12 mouse cellular contexts compared by ENCODE assay signal in the genomic region with DNA sequence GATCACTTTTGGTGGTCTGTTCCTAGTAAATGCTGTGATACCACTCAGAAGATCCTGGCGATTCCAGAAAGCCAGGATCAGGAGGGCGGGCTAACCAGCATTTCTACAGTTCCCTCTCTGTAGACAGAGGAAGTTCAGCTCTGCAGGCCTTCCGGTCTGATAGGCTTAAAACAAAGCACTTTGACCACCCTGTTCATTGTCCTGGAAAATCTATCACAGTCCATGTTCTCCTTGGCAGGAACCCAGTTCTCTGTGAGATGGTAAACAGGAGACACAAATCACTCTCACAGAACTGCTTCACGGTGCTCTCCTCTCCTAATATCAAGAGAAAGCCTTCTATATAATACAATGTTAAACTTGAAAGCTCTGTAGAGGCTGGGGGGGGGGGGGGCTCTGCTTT. TPM values are rescaled to one million over a fixed set of nuclear protein-coding genes. Genes with fewer than 3 reads are reported as not detected.
A peak's percentile ranks its signal among the peaks of the same experiment; 100 is the strongest.
DNase-seq lines count a peak whose midpoint lies in the region; ATAC-seq and TF ChIP-seq lines count a peak whose summit lies in the region.
"Had no signal": no experiment of that assay in that cellular context is flagged by ENCODE, and none has a peak within 500 bp of the region (broad histone marks: within the 10 kb centered on the region; RNA-seq: fewer than 3 reads in every experiment).

No protein-coding gene starts in this region.

- no peak for TF ChIP-seq CTCF in intestine, postnatal 0 days (IDR thresholded peaks at IDR 0.05; ENCODE audit: low read depth)

- H3K4me2 ChIP-seq in intestine, embryonic 14.5 days (ENCODE audit: low read length): no peak overlapping the region
- H3K4me2 ChIP-seq in intestine, postnatal 0 days (replicated peaks; ENCODE audit: low read depth): no peak overlapping the region
- H3K4me2 ChIP-seq: embryonic facial prominence, embryonic 15.5 days; limb, embryonic 12.5 days; stomach, embryonic 15.5 days had no signal

- H3K27ac ChIP-seq in intestine, embryonic 14.5 days (ENCODE audit: low read depth): 0 out of 2 replicates have a peak overlapping the region, but pooled peaks have one; percentile 5
- H3K27ac ChIP-seq in intestine, postnatal 0 days (ENCODE audit: low read depth, low read length): no peak overlapping the region
- H3K27ac ChIP-seq: embryonic facial prominence, embryonic 15.5 days; limb, embryonic 12.5 days; stomach, embryonic 15.5 days had no signal

- ATAC-seq in intestine, embryonic 14.5 days (replicated peaks; ENCODE audit: low FRiP score, low TSS enrichment, low read depth): no peak
- ATAC-seq in intestine, postnatal 0 days: no peak
- ATAC-seq in granulocyte monocyte progenitor cell, adult 5-6 weeks (replicated peaks; ENCODE audit: poor library complexity, severe bottlenecking): 0 out of 2 replicates have a peak, but pooled peaks have one; percentile 21
- ATAC-seq: CD4-positive, CD25-positive, alpha-beta regulatory T cell, adult 4 months had no signal

- no peak overlapping the region for H3K4me3 ChIP-seq in intestine, embryonic 14.5 days (ENCODE audit: low read depth, low read length)
- no peak overlapping the region for H3K4me3 ChIP-seq in intestine, postnatal 0 days (ENCODE audit: low read depth, low read length)
- H3K4me3 ChIP-seq: embryonic facial prominence, embryonic 15.5 days; limb, embryonic 12.5 days; stomach, embryonic 15.5 days had no signal

- H3K4me1 ChIP-seq in intestine, embryonic 14.5 days (replicated peaks; ENCODE audit: control insufficient read depth, insufficient read depth, low read length): peaks cover 4% of the 10 kb centered on the region; the same call in 1 of the 2 replicates
- no peaks in the 10 kb centered on the region for H3K4me1 ChIP-seq in intestine, postnatal 0 days (replicated peaks; ENCODE audit: control insufficient read depth, insufficient read depth, low read length)
- H3K4me1 ChIP-seq: embryonic facial prominence, embryonic 15.5 days; limb, embryonic 12.5 days; stomach, embryonic 15.5 days had no signal

- H3K9me3 ChIP-seq in intestine, embryonic 14.5 days (ENCODE audit: control insufficient read depth, low read length): no peaks in the 10 kb centered on the region
- no peaks in the 10 kb centered on the region for H3K9me3 ChIP-seq in intestine, postnatal 0 days (ENCODE audit: control insufficient read depth)
- H3K9me3 ChIP-seq: embryonic facial prominence, embryonic 15.5 days; limb, embryonic 12.5 days; stomach, embryonic 15.5 days had no signal

- 55% methylated on average over 4 of the region's 4 CpGs for WGBS in intestine, embryonic 14.5 days
- WGBS in intestine, postnatal 0 days: 44% methylated on average over 4 of the region's 4 CpGs

- H3K36me3 ChIP-seq in intestine, embryonic 14.5 days (ENCODE audit: control insufficient read depth, insufficient read depth, low read length): no peaks in the 10 kb centered on the region
- H3K36me3 ChIP-seq in intestine, postnatal 0 days (ENCODE audit: control insufficient read depth, insufficient read depth): no peaks in the 10 kb centered on the region
- H3K36me3 ChIP-seq: embryonic facial prominence, embryonic 15.5 days; limb, embryonic 12.5 days; stomach, embryonic 15.5 days had no signal

- H3K27me3 ChIP-seq in intestine, embryonic 14.5 days (replicated peaks; ENCODE audit: control insufficient read depth, insufficient read depth, low read length): no peaks in the 10 kb centered on the region
- no peaks in the 10 kb centered on the region for H3K27me3 ChIP-seq in intestine, postnatal 0 days (replicated peaks; ENCODE audit: control insufficient read depth, insufficient read depth, low read length)
- H3K27me3 ChIP-seq: embryonic facial prominence, embryonic 15.5 days; limb, embryonic 12.5 days; stomach, embryonic 15.5 days had no signal

- H3K9ac ChIP-seq in intestine, embryonic 14.5 days (ENCODE audit: low read length): no peak overlapping the region
- no peak overlapping the region for H3K9ac ChIP-seq in intestine, postnatal 0 days (ENCODE audit: low read depth, low read length)
- H3K9ac ChIP-seq: embryonic facial prominence, embryonic 15.5 days; limb, embryonic 12.5 days; stomach, embryonic 15.5 days had no signal

- DNase-seq in intestine, embryonic 14.5 days (ENCODE audit: low spot score): no peak
- DNase-seq in kidney, adult 11 months: peak; percentile 77
- DNase-seq in lung, postnatal 10 days: peak; percentile 73
- DNase-seq in MN1 (ENCODE audit: low spot score): no peak
- DNase-seq in layer of hippocampus, postnatal 25 days (ENCODE audit: extremely low spot score in 1 of 2, low spot score in 1 of 2): no peak
- no peak for DNase-seq in cerebellum, adult 8-10 months

RNA-seq across cellular contexts. Expression of a gene that starts 10.3 kb away (rescaled TPM):
- polyA plus RNA-seq in intestine, embryonic 14.5 days (2014; fragmentation: Nextera tagmentation; extraction: Ambion mirVana): 127 and 129 TPM in 2 replicates
- 176 and 181 TPM in 2 replicates for polyA plus RNA-seq in intestine, postnatal 0 days (2015; fragmentation: Nextera tagmentation; extraction: Ambion mirVana)
- 115 and 136 TPM in 2 replicates for total RNA-seq in granulocyte monocyte progenitor cell, adult 5-6 weeks (2014; fragmentation: Nextera tagmentation)
- 78.7 and 79.8 TPM in 2 replicates for total RNA-seq in granulocyte monocyte progenitor cell, adult 5-6 weeks (2017)
- total RNA-seq in layer of hippocampus, postnatal 25 days (2021): 10 to 100 TPM; 41.2 to 44.4 TPM

Comparison
In these comparisons a context has a peak if more than half of its experiments do, and no peak if none do; other contexts are left out.
1. DNase-seq: peak in kidney, adult 11 months (single experiment) and lung, postnatal 10 days (single experiment); none in intestine, embryonic 14.5 days (single experiment), MN1 (single experiment), layer of hippocampus, postnatal 25 days (0 of 2) and cerebellum, adult 8-10 months (single experiment).